In the genomic region with DNA sequence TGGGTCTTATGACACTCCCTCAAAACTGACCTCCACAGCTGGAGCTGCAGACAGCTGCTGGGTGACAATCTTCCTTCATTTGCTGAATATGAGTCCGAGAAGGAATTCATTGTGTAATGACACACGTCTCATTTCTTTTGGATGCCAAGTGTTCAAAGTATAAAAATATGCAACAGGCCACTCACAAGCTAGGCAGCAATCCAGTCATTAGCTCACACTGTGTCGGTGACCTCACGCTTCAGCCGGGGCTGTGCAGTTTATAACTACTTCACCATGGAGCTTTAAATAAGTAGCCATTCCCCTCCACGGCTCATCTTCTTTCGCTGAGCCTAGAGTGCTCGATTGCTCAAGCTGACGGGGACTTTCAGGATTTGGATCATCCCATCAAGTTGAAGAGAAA, we compare ENCODE assay signal across 16 mouse cellular contexts.
DNase-seq lines count a peak whose midpoint lies in the region; ATAC-seq lines count a peak whose summit lies in the region.
"Had no signal": no experiment of that assay in that cellular context is flagged by ENCODE, and none has a peak within 500 bp of the region (broad histone marks: within the 10 kb centered on the region; RNA-seq: fewer than 3 reads in every experiment).

No protein-coding gene starts in this region.

- H3K4me3 ChIP-seq in kidney, embryonic 15.5 days (replicated peaks): no peak overlapping the region
- H3K4me3 ChIP-seq: forebrain, embryonic 13.5 days; stomach, embryonic 15.5 days had no signal

- H3K27me3 ChIP-seq in kidney, embryonic 15.5 days: no peaks in the 10 kb centered on the region
- H3K27me3 ChIP-seq: CH12.LX; forebrain, embryonic 13.5 days; stomach, embryonic 15.5 days had no signal

- no peak overlapping the region for H3K27ac ChIP-seq in kidney, embryonic 15.5 days
- H3K27ac ChIP-seq: forebrain, embryonic 13.5 days; stomach, embryonic 15.5 days had no signal

- H3K4me1 ChIP-seq in kidney, embryonic 15.5 days: no peaks in the 10 kb centered on the region
- H3K4me1 ChIP-seq: stomach, embryonic 15.5 days had no signal

- no peak for ATAC-seq in kidney, embryonic 15.5 days (replicated peaks; ENCODE audit: low FRiP score)
- ATAC-seq in cerebellum, adult (ENCODE audit: insufficient number of reproducible peaks, low FRiP score, low TSS enrichment): no peak
- ATAC-seq: activated CD4-positive, CD25-positive, alpha-beta regulatory T cell, adult 4 months; forebrain, embryonic 13.5 days had no signal

- DNase-seq in adrenal gland, adult 2 months: peak; percentile 29
- no peak for DNase-seq in adrenal gland, postnatal 25 days
- peak; percentile 26 for DNase-seq in kidney, adult 9 months
- peak; percentile 51 for DNase-seq in heart, adult 8-10 months (ENCODE audit: low spot score)
- DNase-seq in lung, postnatal 36 days: peak; percentile 5
- DNase-seq in spleen, postnatal 14 days (ENCODE audit: low spot score in 2 of 2): no peak
- DNase-seq: cerebellum, adult 9-11 months; kidney, postnatal 10 days; lung, embryonic 14.5 days; thymus, postnatal 14 days had no signal

- no peaks in the 10 kb centered on the region for H3K36me3 ChIP-seq in kidney, embryonic 15.5 days
- H3K36me3 ChIP-seq: stomach, embryonic 15.5 days had no signal

- no peaks in the 10 kb centered on the region for H3K9me3 ChIP-seq in kidney, embryonic 15.5 days (replicated peaks)
- H3K9me3 ChIP-seq: forebrain, embryonic 13.5 days; stomach, embryonic 15.5 days had no signal

- 81% methylated on average over 9 of the region's 9 CpGs for WGBS in kidney, embryonic 15.5 days

- H3K4me2 ChIP-seq in kidney, embryonic 15.5 days: no peak overlapping the region
- H3K4me2 ChIP-seq: forebrain, embryonic 13.5 days; lung, embryonic 14.5 days; stomach, embryonic 15.5 days had no signal

- H3K9ac ChIP-seq in kidney, embryonic 15.5 days: no peak overlapping the region
- H3K9ac ChIP-seq: forebrain, embryonic 13.5 days; lung, embryonic 14.5 days; stomach, embryonic 15.5 days had no signal

Comparison
In these comparisons a context has a peak if more than half of its experiments do, and no peak if none do; other contexts are left out.
1. DNase-seq: peak in adrenal gland, adult 2 months (single experiment), kidney, adult 9 months (single experiment), heart, adult 8-10 months (single experiment) and lung, postnatal 36 days (single experiment); none in adrenal gland, postnatal 25 days (single experiment) and spleen, postnatal 14 days (0 of 2).